Mouse (Mus musculus) liver, postnatal 0 days (tissue): ENCODE results near the gene Mcat.

Experiments
- CTCF ChIP-seq: sonication (generic); IDR thresholded peaks from 2 replicates; pipeline ENCODE4 v1.5.1; 2016; ENCODE audit warnings: antibody characterized with exemption, low read depth
- EP300 ChIP-seq: IDR thresholded peaks from 2 replicates; pipeline ENCODE4 v1.6.1; 2016; ENCODE audit warnings: antibody characterized with exemption, low read depth, mild to moderate bottlenecking

DNA sequence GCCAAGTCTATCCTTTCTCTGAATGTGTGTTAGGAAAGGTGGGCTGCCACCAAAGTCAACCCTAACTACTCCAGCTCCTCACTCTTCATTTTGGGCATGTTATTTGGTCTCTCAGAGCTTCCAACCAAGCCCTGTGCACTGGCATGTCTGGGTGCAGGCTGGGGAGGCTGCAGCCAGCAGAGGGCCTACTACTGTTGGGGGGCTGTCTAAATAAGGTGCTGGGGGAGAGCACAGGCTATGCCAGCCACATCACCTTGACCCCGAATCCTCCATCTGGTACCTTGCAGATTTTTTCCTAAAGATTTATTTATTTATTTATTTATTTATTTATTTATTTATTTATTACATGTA lies 39.4 kb upstream of the Mcat start:
- peak; percentile 42 for TF ChIP-seq CTCF
- no peak for TF ChIP-seq EP300
